ENCODE assay signal across 21 mouse cellular contexts in genomic region chr5:140127981-140128380, GRCm38 (mm10).
DNase-seq lines count a peak whose midpoint lies in the region; ATAC-seq lines count a peak whose summit lies in the region.
"Had no signal": no experiment of that assay in that cellular context is flagged by ENCODE, and none has a peak within 500 bp of the region (broad histone marks: within the 10 kb centered on the region; RNA-seq: fewer than 3 reads in every experiment).

No protein-coding gene starts in this region.

- peak overlapping the region; percentile 46; the same call in 1 of the 2 replicates for H3K27ac ChIP-seq in forebrain, embryonic 12.5 days
- no peak overlapping the region for H3K27ac ChIP-seq in forebrain, embryonic 16.5 days (ENCODE audit: low read length)
- peak overlapping the region; percentile 59; the same call in 1 of the 2 replicates for H3K27ac ChIP-seq in kidney, embryonic 15.5 days
- H3K27ac ChIP-seq in hindbrain, embryonic 14.5 days = peak overlapping the region; percentile 38; the same call in 1 of the 2 replicates
- H3K27ac ChIP-seq in limb, embryonic 15.5 days = peak overlapping the region; percentile 22; the same call in 1 of the 2 replicates
- H3K27ac ChIP-seq: heart, embryonic 13.5 days had no signal

- H3K27me3 ChIP-seq in forebrain, embryonic 12.5 days = peaks cover 51% of the 10 kb centered on the region
- no peaks in the 10 kb centered on the region for H3K27me3 ChIP-seq in forebrain, embryonic 16.5 days (replicated peaks; ENCODE audit: control insufficient read depth, insufficient read depth, low read length)
- no peaks in the 10 kb centered on the region for H3K27me3 ChIP-seq in kidney, embryonic 15.5 days
- H3K27me3 ChIP-seq in hindbrain, embryonic 14.5 days (ENCODE audit: control insufficient read depth, insufficient read depth, low read length) = no peaks in the 10 kb centered on the region
- H3K27me3 ChIP-seq in limb, embryonic 15.5 days = no peaks in the 10 kb centered on the region
- H3K27me3 ChIP-seq: heart, embryonic 13.5 days; Patski had no signal

- no peaks in the 10 kb centered on the region; the same call in 1 of the 2 replicates for H3K36me3 ChIP-seq in forebrain, embryonic 12.5 days (replicated peaks)
- H3K36me3 ChIP-seq in forebrain, embryonic 16.5 days (ENCODE audit: control insufficient read depth, insufficient read depth) = no peaks in the 10 kb centered on the region
- H3K36me3 ChIP-seq in kidney, embryonic 15.5 days = no peaks in the 10 kb centered on the region
- H3K36me3 ChIP-seq in hindbrain, embryonic 14.5 days (replicated peaks; ENCODE audit: control insufficient read depth, insufficient read depth) = no peaks in the 10 kb centered on the region
- H3K36me3 ChIP-seq in limb, embryonic 15.5 days = no peaks in the 10 kb centered on the region; the same call in 1 of the 2 replicates

- H3K4me3 ChIP-seq in forebrain, embryonic 12.5 days (replicated peaks) = no peak overlapping the region
- no peak overlapping the region for H3K4me3 ChIP-seq in forebrain, embryonic 16.5 days (replicated peaks; ENCODE audit: low read length)
- no peak overlapping the region for H3K4me3 ChIP-seq in kidney, embryonic 15.5 days (replicated peaks)
- H3K4me3 ChIP-seq in hindbrain, embryonic 14.5 days (replicated peaks; ENCODE audit: low read length) = no peak overlapping the region
- H3K4me3 ChIP-seq in limb, embryonic 15.5 days = no peak overlapping the region
- H3K4me3 ChIP-seq: gastrocnemius, adult 2 months; heart, embryonic 13.5 days; megakaryocyte, embryonic 14.5 days had no signal

- DNase-seq in kidney, postnatal 4 days = no peak
- DNase-seq in hindbrain, embryonic 14.5 days (ENCODE audit: low spot score) = no peak
- no peak for DNase-seq in heart, adult 11 months
- DNase-seq in retina, embryonic 14.5 days (ENCODE audit: low spot score) = no peak
- DNase-seq: adrenal gland, adult 8-10 months; cerebellum, adult 9-11 months; heart, postnatal 36 days; lung, adult 18-20 months; lung, postnatal 14 days; right cerebral cortex, postnatal 25 days; thymus, postnatal 4 days had no signal

- no peak overlapping the region for H3K4me2 ChIP-seq in forebrain, embryonic 12.5 days
- no peak overlapping the region for H3K4me2 ChIP-seq in forebrain, embryonic 16.5 days (ENCODE audit: low read length)
- no peak overlapping the region for H3K4me2 ChIP-seq in kidney, embryonic 15.5 days
- H3K4me2 ChIP-seq in hindbrain, embryonic 14.5 days (replicated peaks) = no peak overlapping the region
- H3K4me2 ChIP-seq in limb, embryonic 15.5 days = no peak overlapping the region
- H3K4me2 ChIP-seq: heart, embryonic 13.5 days; liver, embryonic 11.5 days had no signal

- H3K9me3 ChIP-seq in forebrain, embryonic 12.5 days = no peaks in the 10 kb centered on the region
- H3K9me3 ChIP-seq in forebrain, embryonic 16.5 days (ENCODE audit: control insufficient read depth, low read length) = no peaks in the 10 kb centered on the region
- no peaks in the 10 kb centered on the region for H3K9me3 ChIP-seq in kidney, embryonic 15.5 days (replicated peaks)
- H3K9me3 ChIP-seq in hindbrain, embryonic 14.5 days (ENCODE audit: control insufficient read depth, low read length) = no peaks in the 10 kb centered on the region
- H3K9me3 ChIP-seq in limb, embryonic 15.5 days = no peaks in the 10 kb centered on the region
- H3K9me3 ChIP-seq: heart, embryonic 13.5 days; megakaryocyte, embryonic 14.5 days had no signal

- H3K9ac ChIP-seq in forebrain, embryonic 12.5 days = no peak overlapping the region
- H3K9ac ChIP-seq in forebrain, embryonic 16.5 days (replicated peaks; ENCODE audit: low read depth, low read length) = no peak overlapping the region
- H3K9ac ChIP-seq in kidney, embryonic 15.5 days = no peak overlapping the region
- no peak overlapping the region for H3K9ac ChIP-seq in hindbrain, embryonic 14.5 days
- H3K9ac ChIP-seq in limb, embryonic 15.5 days = no peak overlapping the region
- H3K9ac ChIP-seq: heart, embryonic 13.5 days had no signal

- H3K4me1 ChIP-seq in forebrain, embryonic 12.5 days = peaks cover 16% of the 10 kb centered on the region
- H3K4me1 ChIP-seq in forebrain, embryonic 16.5 days (replicated peaks; ENCODE audit: control insufficient read depth, insufficient read depth, low read length) = peaks cover 14% of the 10 kb centered on the region; the same call in 1 of the 2 replicates
- peaks cover 25% of the 10 kb centered on the region for H3K4me1 ChIP-seq in kidney, embryonic 15.5 days
- peaks cover 13% of the 10 kb centered on the region; the same call in 1 of the 2 replicates for H3K4me1 ChIP-seq in hindbrain, embryonic 14.5 days (replicated peaks; ENCODE audit: control insufficient read depth, insufficient read depth, low read length)
- peaks cover 21% of the 10 kb centered on the region for H3K4me1 ChIP-seq in limb, embryonic 15.5 days
- H3K4me1 ChIP-seq: heart, embryonic 13.5 days had no signal

- ATAC-seq in forebrain, embryonic 12.5 days (ENCODE audit: low FRiP score) = peak; percentile 14; the same call in 1 of the 2 replicates
- no peak for ATAC-seq in forebrain, embryonic 16.5 days
- no peak for ATAC-seq in kidney, embryonic 15.5 days (replicated peaks; ENCODE audit: low FRiP score)
- no peak for ATAC-seq in hindbrain, embryonic 14.5 days (ENCODE audit: low FRiP score)
- no peak for ATAC-seq in limb, embryonic 15.5 days (ENCODE audit: insufficient number of reproducible peaks, low FRiP score, low TSS enrichment, low read depth)
- ATAC-seq: intestine, embryonic 16.5 days; Patski had no signal

- 59% methylated on average over 7 of the region's 7 CpGs for WGBS in forebrain, embryonic 12.5 days
- 46% methylated on average over 7 of the region's 7 CpGs for WGBS in forebrain, embryonic 16.5 days
- 77% methylated on average over 7 of the region's 7 CpGs for WGBS in kidney, embryonic 15.5 days
- WGBS in hindbrain, embryonic 14.5 days = 68% methylated on average over 7 of the region's 7 CpGs
- 41% methylated on average over 7 of the region's 7 CpGs for WGBS in limb, embryonic 15.5 days
